Mouse (Mus musculus) midbrain, embryonic 15.5 days (tissue): ENCODE results near the gene Reln. TPM values are rescaled to one million over a fixed set of nuclear protein-coding genes. Genes with fewer than 3 reads are reported as not detected.
A peak's percentile ranks its signal among the peaks of the same experiment; 100 is the strongest.

Source experiments
- ATAC-seq: fragments of 200-750 bp; cut with Nextera tagmentation; replicated peaks from 2 replicates; pipeline ENCODE4 v1.8.0; 2017; ENCODE audit warnings: moderate TSS enrichment
- H3K27ac ChIP-seq: fragments of 300-500 bp; sonication (generic); 2 replicates; pipeline ENCODE4 v1.5.1; 2015; ENCODE audit warnings: mild to moderate bottlenecking, inconsistent platforms
- H3K27me3 ChIP-seq: fragments of 300-500 bp; sonication (generic); replicated peaks from 2 replicates; pipeline ENCODE4 v1.6.1; 2015; ENCODE audit warnings: inconsistent platforms
- H3K36me3 ChIP-seq: fragments of 300-500 bp; sonication (generic); replicated peaks from 2 replicates; pipeline ENCODE4 v1.6.1; 2015; ENCODE audit warnings: inconsistent platforms
- H3K4me1 ChIP-seq: fragments of 300-500 bp; sonication (generic); 2 replicates; pipeline ENCODE4 v1.6.1; 2015; ENCODE audit warnings: inconsistent platforms
- H3K4me2 ChIP-seq: fragments of 300-500 bp; sonication (generic); 2 replicates; pipeline ENCODE4 v1.6.1; 2015; ENCODE audit warnings: inconsistent platforms, mild to moderate bottlenecking, moderate library complexity
- H3K4me3 ChIP-seq: fragments of 300-500 bp; sonication (generic); 2 replicates; pipeline ENCODE4 v1.5.1; 2015; ENCODE audit warnings: mild to moderate bottlenecking, inconsistent platforms
- H3K9ac ChIP-seq: fragments of 300-500 bp; sonication (generic); 2 replicates; pipeline ENCODE4 v1.6.1; 2015; ENCODE audit warnings: mild to moderate bottlenecking, inconsistent platforms
- H3K9me3 ChIP-seq: fragments of 300-500 bp; sonication (generic); 2 replicates; pipeline ENCODE4 v1.6.1; 2016; ENCODE audit warnings: inconsistent platforms
- WGBS: fragments of 180-500 bp; shearing (Covaris S2); methylation state at CpG from one replicate; pipeline ENCODE4 v1.1.7; 2015; ENCODE audit warnings: mixed read lengths; 5-methylcytosine and 5-hydroxymethylcytosine counted together
- polyA plus RNA-seq: library from polyadenylated mRNA; unstranded; fragments of >200 nt; fragmentation: Nextera tagmentation; extraction: Ambion mirVana; gene quantifications from 2 replicates; pipeline ENCODE4 v1.2.1, GENCODE M21; 2015

Gene Reln
- polyA plus RNA-seq, 1 experiment from 2014 or later: 39.2 TPM

DNA sequence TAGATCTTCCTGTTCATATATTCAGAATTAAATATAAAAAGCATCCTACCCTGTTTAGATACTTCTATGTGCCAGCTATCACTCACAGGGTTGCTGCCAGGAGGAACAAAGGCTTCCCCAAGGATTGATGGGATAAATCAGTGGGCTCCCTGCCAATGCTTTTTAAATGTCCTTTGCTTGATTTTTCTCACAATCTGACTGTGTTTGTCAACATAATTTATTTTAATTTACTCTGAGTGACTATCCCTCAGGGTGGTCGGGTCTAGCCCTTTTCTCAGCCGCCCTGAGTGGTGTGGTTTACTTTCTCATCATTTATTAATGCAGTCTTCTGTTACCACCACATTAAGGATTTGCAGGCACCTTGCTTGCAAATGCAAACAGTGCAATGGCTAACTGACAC, 205.5 kb downstream of the Reln start:
- Histone ChIP-seq H3K4me3 (no peak overlapping the region), H3K27me3 (no peaks in the 10 kb centered on the region), H3K4me2 (no peak overlapping the region), H3K9me3 (no peaks in the 10 kb centered on the region), H3K9ac (no peak overlapping the region), H3K27ac (0 out of 2 replicates have a peak overlapping the region, but pooled peaks have one; percentile 20), H3K36me3 (no peaks in the 10 kb centered on the region), H3K4me1 (no peaks in the 10 kb centered on the region)
- 37% methylated on average over 2 of the region's 2 CpGs for WGBS
- peak; percentile 65 for ATAC-seq

DNA sequence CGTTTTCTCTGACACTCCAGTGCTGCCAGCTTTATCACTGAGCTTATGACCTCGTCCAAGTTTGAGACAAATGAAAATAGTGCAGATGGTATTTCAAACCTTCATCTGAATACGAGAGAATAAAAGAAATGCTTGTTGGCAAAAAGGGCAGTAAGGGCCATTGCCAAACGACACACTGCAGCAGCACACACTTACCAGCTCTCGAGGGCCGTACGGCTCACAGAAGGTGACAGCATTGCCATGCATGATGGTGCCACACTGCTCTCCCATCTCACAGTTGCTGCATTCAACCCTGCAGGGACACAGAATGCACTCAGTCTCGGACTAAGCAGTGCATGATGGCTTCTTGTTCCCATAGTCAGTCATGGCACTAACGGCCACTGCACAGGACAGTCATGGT, 210.1 kb downstream of the Reln start:
- H3K4me1 ChIP-seq: no peaks in the 10 kb centered on the region
- no peak overlapping the region for H3K4me3 ChIP-seq
- no peak overlapping the region for H3K9ac ChIP-seq
- no peak overlapping the region for H3K27ac ChIP-seq
- H3K9me3 ChIP-seq: no peaks in the 10 kb centered on the region
- H3K4me2 ChIP-seq: no peak overlapping the region
- 78% methylated on average over 9 of the region's 9 CpGs for WGBS
- H3K36me3 ChIP-seq: no peaks in the 10 kb centered on the region
- no peaks in the 10 kb centered on the region for H3K27me3 ChIP-seq
- no peak for ATAC-seq

DNA sequence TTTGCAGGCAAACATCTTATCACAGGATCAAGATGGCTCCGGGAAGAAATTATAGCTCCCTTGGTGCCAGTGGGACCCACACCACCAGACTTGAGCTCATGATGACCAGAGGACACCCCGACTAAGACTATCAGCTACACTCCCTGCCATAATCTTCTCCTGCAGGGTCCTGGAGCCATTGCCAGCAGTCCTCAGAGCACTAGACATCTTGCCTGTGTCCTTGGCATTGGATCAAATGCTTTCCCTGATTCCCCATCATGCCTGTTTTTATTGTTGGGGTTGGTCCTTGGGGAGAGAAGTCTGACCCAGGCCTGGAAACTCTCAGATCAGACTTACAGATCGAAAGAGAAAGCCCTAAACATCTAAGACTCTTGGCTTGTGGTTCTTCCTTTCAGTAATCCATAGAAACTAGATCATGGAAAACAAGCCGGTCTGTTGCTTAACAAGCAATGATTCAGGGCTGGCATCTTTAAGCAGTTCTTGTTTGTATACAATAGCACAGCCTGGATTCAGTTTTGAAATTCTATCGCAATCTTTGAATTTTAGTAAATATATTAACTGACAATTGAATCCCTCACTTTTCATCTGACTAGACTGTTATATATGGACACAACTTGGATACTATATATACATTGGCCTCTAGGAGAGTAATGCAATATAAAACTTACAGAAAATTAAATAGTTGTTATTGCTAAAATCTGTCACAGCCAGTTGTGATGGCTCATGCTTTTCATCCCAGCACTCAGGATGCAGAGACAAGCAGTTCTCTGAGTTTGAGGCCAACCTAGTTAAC, 212.6 kb downstream of the Reln start:
- Histone ChIP-seq H3K27me3 (no peaks in the 10 kb centered on the region), H3K9ac (no peak overlapping the region), H3K27ac (no peak overlapping the region), H3K9me3 (no peaks in the 10 kb centered on the region), H3K36me3 (no peaks in the 10 kb centered on the region), H3K4me3 (no peak overlapping the region), H3K4me2 (no peak overlapping the region), H3K4me1 (no peaks in the 10 kb centered on the region)
- no peak for ATAC-seq
- WGBS: 79% methylated on average over 5 of the region's 5 CpGs

DNA sequence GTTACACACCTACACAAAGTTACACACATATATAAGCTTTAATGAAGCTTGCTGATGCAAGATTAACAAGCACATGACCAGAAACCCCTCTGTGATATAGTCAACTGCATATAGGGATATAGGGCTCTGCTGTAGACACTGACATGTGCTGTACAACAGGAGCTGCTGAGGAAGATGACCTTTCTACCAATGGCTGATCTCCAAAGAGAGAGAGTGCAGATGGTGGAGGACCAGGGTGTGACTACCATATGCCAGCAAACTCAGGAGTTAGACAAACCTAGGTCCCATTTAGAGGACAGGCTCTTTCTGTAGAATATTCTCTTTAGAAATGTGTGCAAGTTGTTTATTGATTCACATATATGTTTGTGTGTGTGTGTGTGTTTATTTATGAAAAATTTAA, 216.9 kb downstream of the Reln start:
- Histone ChIP-seq H3K4me1 (no peaks in the 10 kb centered on the region), H3K9ac (no peak overlapping the region), H3K27ac (no peak overlapping the region), H3K4me3 (no peak overlapping the region), H3K9me3 (no peaks in the 10 kb centered on the region), H3K27me3 (no peaks in the 10 kb centered on the region), H3K4me2 (no peak overlapping the region), H3K36me3 (no peaks in the 10 kb centered on the region)
- ATAC-seq: no peak

DNA sequence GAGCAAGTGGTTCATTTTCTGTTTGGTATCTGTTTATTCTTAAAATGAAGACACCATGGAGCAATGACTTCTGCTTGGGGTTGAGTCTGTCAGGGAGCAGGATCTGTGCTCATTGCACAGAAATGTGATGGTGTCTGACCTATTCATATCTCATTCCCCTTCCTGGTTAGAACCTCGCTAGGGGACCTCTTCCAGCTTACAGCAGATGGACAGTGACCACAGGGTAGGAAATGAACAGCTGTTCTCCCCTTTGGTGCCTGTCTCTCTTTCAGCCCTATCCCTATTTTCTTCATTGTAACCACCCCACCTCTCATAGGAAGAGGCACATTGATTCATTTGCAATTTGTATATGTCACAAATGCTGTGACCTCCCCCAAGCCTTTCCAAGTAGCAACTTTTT, 225.2 kb downstream of the Reln start:
- Histone ChIP-seq H3K27ac (no peak overlapping the region), H3K9me3 (no peaks in the 10 kb centered on the region), H3K4me1 (peaks cover 7% of the 10 kb centered on the region; the same call in 1 of the 2 replicates), H3K4me3 (no peak overlapping the region), H3K27me3 (no peaks in the 10 kb centered on the region), H3K9ac (no peak overlapping the region), H3K4me2 (no peak overlapping the region), H3K36me3 (no peaks in the 10 kb centered on the region)
- 32% methylated on average over 1 of the region's 1 CpGs for WGBS
- ATAC-seq: no peak

DNA sequence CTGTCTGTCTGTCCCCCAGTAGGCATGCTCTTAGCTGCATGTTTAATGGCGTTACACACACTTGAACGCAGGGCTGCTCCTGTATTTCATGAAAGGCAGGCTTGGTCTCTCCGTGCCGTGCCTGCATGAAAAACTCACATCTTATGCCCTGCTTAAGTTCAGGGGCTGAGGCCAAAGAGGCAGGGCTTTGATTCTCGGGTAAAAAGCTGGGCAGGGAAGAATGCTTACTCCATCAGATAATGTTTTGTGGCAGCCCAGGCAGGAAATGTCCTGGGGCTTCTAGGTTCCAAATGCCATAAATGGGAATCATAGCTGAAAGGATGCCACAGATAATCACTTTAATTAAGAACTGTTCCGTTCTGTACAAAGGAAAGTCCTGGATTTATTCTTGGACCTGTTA, 226.0 kb downstream of the Reln start:
- H3K9ac ChIP-seq: no peak overlapping the region
- WGBS: 28% methylated on average over 6 of the region's 6 CpGs
- H3K4me1 ChIP-seq: peaks cover 7% of the 10 kb centered on the region; the same call in 1 of the 2 replicates
- no peaks in the 10 kb centered on the region for H3K9me3 ChIP-seq
- H3K4me2 ChIP-seq: no peak overlapping the region
- H3K27ac ChIP-seq: 0 out of 2 replicates have a peak overlapping the region, but pooled peaks have one; percentile 19
- no peaks in the 10 kb centered on the region for H3K36me3 ChIP-seq
- ATAC-seq: 0 out of 2 replicates have a peak, but pooled peaks have one; percentile 27
- H3K4me3 ChIP-seq: no peak overlapping the region
- H3K27me3 ChIP-seq: no peaks in the 10 kb centered on the region

DNA sequence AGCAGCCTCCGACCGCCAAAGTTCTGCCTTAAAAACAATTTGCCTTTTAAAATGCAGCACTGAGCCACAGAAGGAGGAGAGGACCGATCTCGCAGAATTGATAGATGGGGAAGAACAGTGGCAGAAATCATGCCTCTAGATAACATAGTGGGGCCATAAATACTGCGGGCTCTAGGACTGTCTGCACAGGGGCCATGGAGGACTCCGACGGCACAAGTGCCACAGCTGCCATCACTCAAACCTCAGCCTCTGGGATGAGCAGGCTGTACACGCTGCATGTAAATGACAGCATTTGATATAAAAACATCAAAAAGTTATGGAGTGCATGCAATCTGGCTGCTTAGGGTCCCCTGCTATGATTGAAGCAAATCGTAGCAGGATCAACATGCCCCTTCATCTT, 227.6 kb downstream of the Reln start:
- peaks cover 7% of the 10 kb centered on the region; the same call in 1 of the 2 replicates for H3K4me1 ChIP-seq
- no peak overlapping the region for H3K4me2 ChIP-seq
- no peaks in the 10 kb centered on the region for H3K9me3 ChIP-seq
- ATAC-seq: 0 out of 2 replicates have a peak, but pooled peaks have one; percentile 58
- H3K9ac ChIP-seq: no peak overlapping the region
- 78% methylated on average over 9 of the region's 9 CpGs for WGBS
- H3K36me3 ChIP-seq: no peaks in the 10 kb centered on the region
- H3K4me3 ChIP-seq: no peak overlapping the region
- H3K27me3 ChIP-seq: no peaks in the 10 kb centered on the region
- no peak overlapping the region for H3K27ac ChIP-seq

DNA sequence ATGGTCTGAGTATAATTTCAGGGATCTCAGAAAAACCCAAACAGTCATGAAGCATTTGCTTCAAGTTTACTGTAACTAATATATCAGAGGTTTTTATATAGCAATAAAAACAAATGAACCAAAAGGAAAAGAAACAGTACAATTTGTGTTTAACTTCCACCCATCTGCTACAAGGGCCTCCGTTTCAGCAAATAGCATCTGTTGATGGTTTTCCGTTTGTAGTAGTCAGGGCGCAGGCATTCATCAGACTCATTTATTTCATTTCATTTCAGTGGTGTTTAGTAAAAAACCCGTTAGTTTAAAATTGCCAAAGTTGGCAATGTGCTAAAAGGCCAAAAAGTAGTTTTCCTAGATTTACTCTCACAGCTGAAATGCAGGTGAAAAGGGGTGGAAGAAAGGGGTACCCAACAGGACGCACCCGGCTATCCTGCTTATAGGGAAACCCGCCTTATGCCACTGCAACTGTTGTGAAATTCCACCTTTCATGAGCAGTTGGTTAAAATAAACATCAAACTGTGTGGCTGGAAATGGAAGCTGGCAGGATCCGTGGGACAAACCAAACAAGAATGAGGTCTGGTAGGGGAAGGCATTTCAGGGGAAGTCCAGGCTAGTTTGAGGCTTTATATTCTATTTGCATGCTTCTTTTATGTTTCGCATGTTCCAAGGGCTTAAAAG, 237.6 kb downstream of the Reln start:
- ATAC-seq: no peak
- Histone ChIP-seq H3K36me3 (no peaks in the 10 kb centered on the region), H3K4me1 (no peaks in the 10 kb centered on the region), H3K9me3 (no peaks in the 10 kb centered on the region), H3K9ac (no peak overlapping the region), H3K4me3 (no peak overlapping the region), H3K4me2 (no peak overlapping the region), H3K27ac (no peak overlapping the region), H3K27me3 (no peaks in the 10 kb centered on the region)
- 78% methylated on average over 9 of the region's 9 CpGs for WGBS

DNA sequence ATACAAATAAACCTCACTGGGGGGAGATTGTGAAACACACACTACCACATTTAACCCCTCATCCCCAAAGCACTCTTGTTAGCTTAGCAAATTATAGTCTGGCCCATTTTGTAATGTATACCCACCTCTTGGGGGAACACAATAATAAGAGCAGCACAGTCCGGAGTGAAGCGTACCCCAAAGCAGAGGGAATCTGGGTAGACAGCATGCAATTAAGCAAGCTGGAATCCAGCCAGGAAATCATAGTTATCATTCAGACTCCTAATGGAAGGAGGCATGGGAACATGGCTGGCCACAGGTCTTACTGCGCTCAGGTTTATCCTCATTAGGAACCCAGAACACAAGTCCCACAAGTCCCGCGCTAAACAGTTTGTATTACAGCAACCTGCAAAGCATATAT, 249.5 kb downstream of the Reln start:
- H3K4me1 ChIP-seq: peaks cover 14% of the 10 kb centered on the region
- ATAC-seq: peak; percentile 51
- H3K36me3 ChIP-seq: no peaks in the 10 kb centered on the region
- no peaks in the 10 kb centered on the region for H3K27me3 ChIP-seq
- WGBS: 42% methylated on average over 5 of the region's 5 CpGs
- no peak overlapping the region for H3K27ac ChIP-seq
- H3K9ac ChIP-seq: no peak overlapping the region
- H3K4me3 ChIP-seq: no peak overlapping the region
- H3K4me2 ChIP-seq: no peak overlapping the region
- no peaks in the 10 kb centered on the region for H3K9me3 ChIP-seq

DNA sequence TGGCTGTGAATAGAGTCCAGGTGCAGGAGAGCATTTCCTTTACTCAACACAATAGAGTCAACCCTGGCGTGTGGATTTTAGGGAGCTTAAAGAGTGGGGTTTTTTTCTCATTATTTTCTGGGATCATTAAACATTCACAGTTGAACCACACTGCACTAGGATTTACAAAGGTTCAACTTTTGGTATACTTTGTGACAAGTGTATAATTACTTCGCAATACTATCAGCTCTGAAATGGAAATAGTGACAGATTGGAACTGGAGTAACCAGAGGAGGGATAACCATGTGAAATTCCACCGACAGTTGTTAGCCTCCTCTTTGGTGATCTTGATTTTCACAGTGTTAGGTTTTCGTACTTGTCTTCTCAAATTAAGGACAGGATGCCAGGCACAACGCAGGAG, 250.5 kb downstream of the Reln start:
- H3K9me3 ChIP-seq: no peaks in the 10 kb centered on the region
- no peak for ATAC-seq
- H3K4me1 ChIP-seq: peaks cover 14% of the 10 kb centered on the region
- H3K4me2 ChIP-seq: no peak overlapping the region
- WGBS: 51% methylated on average over 5 of the region's 5 CpGs
- H3K27ac ChIP-seq: no peak overlapping the region
- H3K36me3 ChIP-seq: no peaks in the 10 kb centered on the region
- no peak overlapping the region for H3K4me3 ChIP-seq
- no peak overlapping the region for H3K9ac ChIP-seq
- H3K27me3 ChIP-seq: no peaks in the 10 kb centered on the region

DNA sequence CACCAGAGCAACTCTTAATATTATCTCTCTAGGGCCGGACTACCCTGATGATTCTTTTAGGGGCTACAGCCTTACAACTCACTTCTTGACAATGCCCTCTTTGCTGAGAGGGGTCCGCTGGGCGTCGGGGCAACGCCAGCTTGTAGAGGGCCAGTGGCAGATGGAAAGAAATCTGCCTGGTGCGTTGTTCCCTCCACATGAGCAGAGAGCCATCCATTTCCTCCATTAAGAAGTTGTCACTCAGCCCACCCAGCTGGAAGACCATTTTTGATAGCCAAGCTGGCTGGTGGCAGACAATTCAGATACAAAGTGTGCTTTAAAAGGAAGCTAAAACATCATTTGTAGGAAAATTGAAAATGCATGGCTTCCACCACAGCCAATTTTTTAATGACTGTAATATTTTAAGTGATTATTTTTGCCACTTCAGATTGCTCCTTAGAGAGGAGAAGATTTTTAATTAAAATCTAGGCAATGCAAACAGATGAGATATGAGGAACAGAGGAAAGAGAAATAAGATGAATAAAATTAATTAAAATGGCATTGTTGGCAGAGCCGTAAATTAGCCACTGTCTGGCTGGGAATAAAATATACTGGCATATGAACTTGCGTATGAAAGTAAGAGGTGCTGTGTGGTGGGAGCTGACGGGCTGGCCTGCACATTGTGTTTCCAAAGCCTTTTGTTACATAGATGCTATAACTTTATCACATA, 251.2 kb downstream of the Reln start:
- 50% methylated on average over 9 of the region's 9 CpGs for WGBS
- H3K27ac ChIP-seq: peak overlapping the region; percentile 44; the same call in 1 of the 2 replicates

DNA sequence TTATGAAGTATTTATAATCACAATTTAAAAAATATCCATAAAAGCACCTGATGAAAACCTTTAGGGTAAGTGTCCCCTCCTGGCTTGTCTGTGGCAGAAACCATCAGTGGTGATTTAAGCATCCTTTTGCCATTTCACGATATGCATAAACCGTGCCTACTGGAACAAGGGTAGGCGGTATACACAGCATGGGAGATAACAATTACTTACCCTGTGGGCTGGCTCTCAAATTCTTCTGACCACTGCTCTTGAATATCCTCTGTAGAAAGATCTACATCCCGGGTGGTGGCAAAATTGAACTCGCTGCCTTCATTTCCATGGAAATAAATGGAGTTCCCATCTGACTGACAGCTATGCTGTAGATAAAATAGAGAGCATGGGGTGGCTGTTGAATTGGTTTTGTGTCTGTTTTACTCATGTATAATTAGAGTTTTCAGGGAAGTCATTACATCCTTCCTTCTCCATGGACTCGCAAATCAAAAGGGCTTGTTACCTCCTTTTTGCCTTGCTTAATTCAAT, 264.0 kb downstream of the Reln start:
- H3K27ac ChIP-seq: no peak overlapping the region
- H3K36me3 ChIP-seq: no peaks in the 10 kb centered on the region
- no peak overlapping the region for H3K4me2 ChIP-seq
- H3K4me3 ChIP-seq: no peak overlapping the region
- H3K9ac ChIP-seq: no peak overlapping the region
- ATAC-seq: no peak
- H3K9me3 ChIP-seq: no peaks in the 10 kb centered on the region
- H3K4me1 ChIP-seq: no peaks in the 10 kb centered on the region
- H3K27me3 ChIP-seq: no peaks in the 10 kb centered on the region
- 50% methylated on average over 6 of the region's 6 CpGs for WGBS

More for the DNA sequence above, 251.2 kb downstream of the Reln start:
- H3K36me3 ChIP-seq: no peaks in the 10 kb centered on the region
- H3K9ac ChIP-seq: no peak overlapping the region
- H3K9me3 ChIP-seq: no peaks in the 10 kb centered on the region
- H3K4me3 ChIP-seq: no peak overlapping the region
- H3K27me3 ChIP-seq: no peaks in the 10 kb centered on the region
- H3K4me2 ChIP-seq: no peak overlapping the region
- H3K4me1 ChIP-seq: peaks cover 14% of the 10 kb centered on the region
- ATAC-seq: peak; percentile 74
